Mouse (Mus musculus): ENCODE measurements around the gene Sall4. TPM values are rescaled to one million over a fixed set of nuclear protein-coding genes. Genes with fewer than 3 reads are reported as not detected.

The Sall4 gene
- polyA plus RNA-seq, 1 experiment, result 0.22 TPM

Other genes starting within 250 kb of the Sall4 start
- 7.6 and 8.5 TPM in 2 replicates for gene Nfatc2, start 166.3 kb downstream of the Sall4 start, polyA plus RNA-seq (2012; rRNA removed)
- gene Atp9a, start 25.5 kb downstream of the Sall4 start, polyA plus RNA-seq (2012; rRNA removed), result 219 and 239 TPM in 2 replicates
- 18.0 and 18.2 TPM in 2 replicates for gene Zfp64, start 187.6 kb upstream of the Sall4 start, polyA plus RNA-seq (2012; rRNA removed)